Mouse (Mus musculus) CH12.LX (cell line): ENCODE data around the gene St8sia1.

Source experiments
- ELF1 ChIP-seq: IDR thresholded peaks from 2 replicates; pipeline ENCODE4 v1.6.1; 2014; ENCODE audit warnings: low read depth, mild to moderate bottlenecking, inconsistent platforms, low read length, improper control_type of control experiment
- EP300 ChIP-seq: IDR thresholded peaks from 2 replicates; pipeline ENCODE4 v1.6.1; 2011; ENCODE audit warnings: low read length, improper control_type of control experiment
- ETS1 ChIP-seq: conservative IDR thresholded peaks from 2 replicates; pipeline ENCODE4 v1.6.1; 2012; ENCODE audit warnings: low read depth, mild to moderate bottlenecking, inconsistent platforms, low read length, improper control_type of control experiment, moderate library complexity
- MAZ ChIP-seq: IDR thresholded peaks from 2 replicates; pipeline ENCODE4 v1.6.1; 2012; ENCODE audit warnings: low read depth, mild to moderate bottlenecking, inconsistent platforms, low read length, improper control_type of control experiment, moderate library complexity
- POLR2A ChIP-seq: IDR thresholded peaks from 2 replicates; pipeline ENCODE4 v1.6.1; 2011; ENCODE audit warnings: low read depth, mild to moderate bottlenecking, improper control_type of control experiment, low read length
- SIN3A ChIP-seq: IDR thresholded peaks from 2 replicates; pipeline ENCODE4 v1.6.1; 2012; ENCODE audit warnings: low read length, improper control_type of control experiment, inconsistent platforms
- TCF12 ChIP-seq: IDR thresholded peaks from 2 replicates; pipeline ENCODE4 v1.6.1; 2014; ENCODE audit warnings: low read depth, mild to moderate bottlenecking, inconsistent platforms, low read length, improper control_type of control experiment
- ZC3H11A ChIP-seq: IDR thresholded peaks from 2 replicates; pipeline ENCODE4 v1.6.1; 2012; ENCODE audit warnings: low read depth, mild to moderate bottlenecking, inconsistent platforms, low read length, improper control_type of control experiment
- ZNF384 ChIP-seq: IDR thresholded peaks from 2 replicates; pipeline ENCODE4 v1.6.1; 2012; ENCODE audit warnings: low read depth, low read length, improper control_type of control experiment, inconsistent platforms

- no peak for TF ChIP-seq ZNF384
- TF ChIP-seq POLR2A: no peak
- TF ChIP-seq TCF12: no peak
- no peak for TF ChIP-seq MAZ
- no peak for TF ChIP-seq ZC3H11A
- no peak for TF ChIP-seq ETS1
- TF ChIP-seq SIN3A: no peak
- no peak for TF ChIP-seq ELF1
- TF ChIP-seq EP300: no peak
Measured at GRCm38 (mm10) chr6:142962881-142963280, 1.4 kb downstream of the St8sia1 start.
